Mouse (Mus musculus) heart, adult 2 months (tissue): ENCODE data around the gene Lrrc2.

Experiments used
- CTCF ChIP-seq: fragments of 200-600 bp; IDR thresholded peaks from 2 replicates; pipeline ENCODE4 v1.8.1; 2022; ENCODE audit warnings: antibody characterized with exemption, mild to moderate bottlenecking, moderate library complexity
- EP300 ChIP-seq: fragments of 200-500 bp; IDR thresholded peaks from 2 replicates; pipeline ENCODE4 v1.6.1; 2011; ENCODE audit warnings: low read depth, low read length, control low read depth; ENCODE audit not compliant: insufficient read depth
- POLR2A ChIP-seq: fragments of 200-500 bp; IDR thresholded peaks from 2 replicates; pipeline ENCODE4 v1.6.1; 2011; ENCODE audit warnings: mild to moderate bottlenecking, low read depth, low read length, control low read depth; ENCODE audit not compliant: insufficient read depth

DNA sequence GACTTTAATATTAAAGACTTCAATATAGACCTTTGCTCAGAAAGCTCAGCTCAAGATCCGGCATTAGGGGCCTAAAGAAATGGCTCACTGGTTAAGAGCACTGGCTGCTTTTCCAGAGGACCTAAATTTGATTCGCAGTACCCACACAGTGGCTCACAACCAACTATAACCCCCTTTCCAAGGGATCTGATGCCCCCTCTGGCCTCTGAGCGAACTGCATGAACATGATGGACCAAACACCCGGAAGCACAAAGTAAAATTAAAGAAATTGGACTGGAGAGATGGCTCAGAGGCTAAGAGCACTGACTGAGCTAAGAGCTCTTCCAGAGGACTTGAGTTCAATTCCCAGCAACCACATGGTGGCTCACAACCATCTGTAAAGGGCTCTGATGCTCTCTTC lies 64.3 kb downstream of the Lrrc2 start:
- TF ChIP-seq EP300: no peak
- TF ChIP-seq POLR2A: no peak
- peak; percentile 27 for TF ChIP-seq CTCF
